Mouse (Mus musculus) forebrain, embryonic 16.5 days (tissue): ENCODE data around the gene Txn2. TPM values are rescaled to one million over a fixed set of nuclear protein-coding genes. Genes with fewer than 3 reads are reported as not detected.

Experiments
- ATAC-seq: fragments of 200-750 bp; cut with Nextera tagmentation; 2 replicates; pipeline ENCODE4 v1.8.0; 2017; ENCODE audit warnings: mild to moderate bottlenecking, moderate library complexity
- H3K27ac ChIP-seq: fragments of 300-500 bp; sonication (generic); 2 replicates; pipeline ENCODE4 v1.5.1; 2014; ENCODE audit warnings: low read length, control low read depth
- H3K27me3 ChIP-seq: fragments of 300-500 bp; sonication (generic); replicated peaks from 2 replicates; pipeline ENCODE4 v1.6.1; 2014; ENCODE audit warnings: low read length; ENCODE audit not compliant: control insufficient read depth, insufficient read depth
- H3K36me3 ChIP-seq: fragments of 300-500 bp; sonication (generic); 2 replicates; pipeline ENCODE4 v1.6.1; 2014; ENCODE audit not compliant: control insufficient read depth, insufficient read depth
- H3K4me1 ChIP-seq: fragments of 300-500 bp; sonication (generic); replicated peaks from 2 replicates; pipeline ENCODE4 v1.6.1; 2014; ENCODE audit warnings: low read length; ENCODE audit not compliant: control insufficient read depth, insufficient read depth
- H3K4me2 ChIP-seq: fragments of 300-500 bp; sonication (generic); 2 replicates; pipeline ENCODE4 v1.6.1; 2014; ENCODE audit warnings: mild to moderate bottlenecking, low read length, control low read depth
- H3K4me3 ChIP-seq: fragments of 300-500 bp; sonication (generic); replicated peaks from 2 replicates; pipeline ENCODE4 v1.5.1; 2014; ENCODE audit warnings: mild to moderate bottlenecking, low read length, control low read depth
- H3K9ac ChIP-seq: fragments of 300-500 bp; sonication (generic); replicated peaks from 2 replicates; pipeline ENCODE4 v1.6.1; 2014; ENCODE audit warnings: low read depth, low read length, control low read depth
- H3K9me3 ChIP-seq: fragments of 300-500 bp; sonication (generic); 2 replicates; pipeline ENCODE4 v1.6.1; 2016; ENCODE audit warnings: low read length; ENCODE audit not compliant: control insufficient read depth
- WGBS: fragments of 180-500 bp; shearing (Covaris S2); extraction: QIAGEN DNeasy Blood & Tissue Kit; methylation state at CpG from one replicate; pipeline ENCODE4 v1.1.7; 2014; 5-methylcytosine and 5-hydroxymethylcytosine counted together
- polyA plus RNA-seq: library from polyadenylated mRNA; unstranded; fragments of >200 nt; fragmentation: Nextera tagmentation; extraction: Ambion mirVana; gene quantifications from 2 replicates; pipeline ENCODE4 v1.2.1, GENCODE M21; 2015

Gene Txn2
- polyA plus RNA-seq, 1 experiment from 2014 or later, result 237 TPM

GRCm38 (mm10) chr15:77957625-77958024 is 28.8 kb upstream of the Txn2 start:
- H3K4me3 ChIP-seq, result no peak overlapping the region
- no peak overlapping the region for H3K9ac ChIP-seq
- H3K27ac ChIP-seq, result no peak overlapping the region
- peaks cover 28% of the 10 kb centered on the region for H3K4me1 ChIP-seq
- WGBS, result 51% methylated on average over 5 of the region's 5 CpGs
- no peaks in the 10 kb centered on the region for H3K9me3 ChIP-seq
- no peak for ATAC-seq
- peaks cover 40% of the 10 kb centered on the region for H3K36me3 ChIP-seq
- H3K4me2 ChIP-seq, result no peak overlapping the region
- no peaks in the 10 kb centered on the region for H3K27me3 ChIP-seq

GRCm38 (mm10) chr15:77956404-77956901 is 27.6 kb upstream of the Txn2 start, which contains the start of gene Foxred2:
Gene Foxred2 (minus strand): TSS chr15:77956722.
- no peaks in the 10 kb centered on the region for H3K27me3 ChIP-seq
- H3K4me2 ChIP-seq, result peak within 1 kb of the TSS; percentile 93
- H3K4me3 ChIP-seq, result peak within 1 kb of the TSS; percentile 71
- under 1% methylated on average over 39 of the region's 39 CpGs for WGBS
- peak within 1 kb of the TSS; percentile 80 for H3K27ac ChIP-seq
- no peaks in the 10 kb centered on the region for H3K9me3 ChIP-seq
- H3K36me3 ChIP-seq, result peaks cover 35% of the 10 kb centered on the region
- peaks cover 28% of the 10 kb centered on the region for H3K4me1 ChIP-seq
- peak; percentile 96 for ATAC-seq
- peak within 1 kb of the TSS; percentile 77 for H3K9ac ChIP-seq

- peak overlapping the region; percentile 77 for H3K9ac ChIP-seq
- H3K4me3 ChIP-seq, result peak overlapping the region; percentile 71
- H3K36me3 ChIP-seq, result peaks cover 28% of the 10 kb centered on the region
- H3K9me3 ChIP-seq, result no peaks in the 10 kb centered on the region
- H3K27me3 ChIP-seq, result no peaks in the 10 kb centered on the region
- H3K4me1 ChIP-seq, result peaks cover 28% of the 10 kb centered on the region
- ATAC-seq, result peak; percentile 58
- peak overlapping the region; percentile 80 for H3K27ac ChIP-seq
- H3K4me2 ChIP-seq, result peak overlapping the region; percentile 93
- 10% methylated on average over 52 of the region's 52 CpGs for WGBS
Observed at GRCm38 (mm10) chr15:77955440-77956403, 26.9 kb upstream of the Txn2 start.

GRCm38 (mm10) chr15:77954362-77954761 is 25.6 kb upstream of the Txn2 start:
- peak overlapping the region; percentile 26 for H3K4me3 ChIP-seq
- ATAC-seq, result no peak
- H3K36me3 ChIP-seq, result peaks cover 15% of the 10 kb centered on the region
- H3K4me1 ChIP-seq, result peaks cover 28% of the 10 kb centered on the region
- no peak overlapping the region; the same call in 1 of the 2 replicates for H3K9ac ChIP-seq
- H3K9me3 ChIP-seq, result no peaks in the 10 kb centered on the region
- no peaks in the 10 kb centered on the region for H3K27me3 ChIP-seq
- 91% methylated on average over 2 of the region's 2 CpGs for WGBS
- H3K4me2 ChIP-seq, result peak overlapping the region; percentile 44
- no peak overlapping the region for H3K27ac ChIP-seq

GRCm38 (mm10) chr15:77952921-77953320 is 24.1 kb upstream of the Txn2 start:
- Histone ChIP-seq H3K4me3 (no peak overlapping the region), H3K4me1 (peaks cover 28% of the 10 kb centered on the region), H3K36me3 (peaks cover 12% of the 10 kb centered on the region), H3K27me3 (no peaks in the 10 kb centered on the region), H3K4me2 (no peak overlapping the region), H3K9me3 (no peaks in the 10 kb centered on the region), H3K27ac (no peak overlapping the region), H3K9ac (no peak overlapping the region)
- 82% methylated on average over 3 of the region's 3 CpGs for WGBS
- no peak for ATAC-seq

- H3K9me3 ChIP-seq, result no peaks in the 10 kb centered on the region
- WGBS, result 86% methylated on average over 7 of the region's 7 CpGs
- H3K4me2 ChIP-seq, result no peak overlapping the region
- peaks cover 6% of the 10 kb centered on the region for H3K4me1 ChIP-seq
- H3K27me3 ChIP-seq, result no peaks in the 10 kb centered on the region
- peaks cover 25% of the 10 kb centered on the region for H3K36me3 ChIP-seq
- no peak overlapping the region for H3K4me3 ChIP-seq
- ATAC-seq, result no peak
- H3K27ac ChIP-seq, result no peak overlapping the region
- no peak overlapping the region for H3K9ac ChIP-seq
Observed at GRCm38 (mm10) chr15:77949061-77949460, 20.3 kb upstream of the Txn2 start.

- Histone ChIP-seq H3K4me1 (peaks cover 10% of the 10 kb centered on the region), H3K9ac (no peak overlapping the region), H3K4me2 (no peak overlapping the region), H3K36me3 (peaks cover 32% of the 10 kb centered on the region), H3K27me3 (no peaks in the 10 kb centered on the region), H3K4me3 (no peak overlapping the region), H3K27ac (no peak overlapping the region), H3K9me3 (no peaks in the 10 kb centered on the region)
- 88% methylated on average over 4 of the region's 4 CpGs for WGBS
- ATAC-seq, result no peak
Observed at GRCm38 (mm10) chr15:77945711-77946110, 16.9 kb upstream of the Txn2 start.

GRCm38 (mm10) chr15:77941563-77941962 is 12.8 kb upstream of the Txn2 start:
- H3K9ac ChIP-seq, result no peak overlapping the region
- no peaks in the 10 kb centered on the region for H3K27me3 ChIP-seq
- no peaks in the 10 kb centered on the region for H3K9me3 ChIP-seq
- H3K4me1 ChIP-seq, result peaks cover 11% of the 10 kb centered on the region
- ATAC-seq, result peak; percentile 83
- H3K4me2 ChIP-seq, result no peak overlapping the region
- H3K4me3 ChIP-seq, result no peak overlapping the region
- H3K27ac ChIP-seq, result peak overlapping the region; percentile 53
- H3K36me3 ChIP-seq, result peaks cover 21% of the 10 kb centered on the region
- 62% methylated on average over 3 of the region's 3 CpGs for WGBS

- no peak overlapping the region for H3K4me2 ChIP-seq
- H3K27ac ChIP-seq, result no peak overlapping the region
- 80% methylated on average over 5 of the region's 5 CpGs for WGBS
- peaks cover 37% of the 10 kb centered on the region for H3K4me1 ChIP-seq
- no peaks in the 10 kb centered on the region for H3K27me3 ChIP-seq
- no peak for ATAC-seq
- peaks cover 11% of the 10 kb centered on the region for H3K36me3 ChIP-seq
- no peak overlapping the region for H3K4me3 ChIP-seq
- no peak overlapping the region for H3K9ac ChIP-seq
- no peaks in the 10 kb centered on the region for H3K9me3 ChIP-seq
Observed at GRCm38 (mm10) chr15:77938516-77938915, 9.7 kb upstream of the Txn2 start.
